Mouse (Mus musculus) kidney, postnatal 10 days (tissue): Measurements from ENCODE around the gene Hs1bp3.
A peak's percentile ranks its signal among the peaks of the same experiment; 100 is the strongest.

Source experiments
- DNase-seq: peaks from one replicate; pipeline ENCODE4 v3.0.0; 2021; ENCODE audit warnings: mixed read lengths

Hs1bp3 gene

DNA sequence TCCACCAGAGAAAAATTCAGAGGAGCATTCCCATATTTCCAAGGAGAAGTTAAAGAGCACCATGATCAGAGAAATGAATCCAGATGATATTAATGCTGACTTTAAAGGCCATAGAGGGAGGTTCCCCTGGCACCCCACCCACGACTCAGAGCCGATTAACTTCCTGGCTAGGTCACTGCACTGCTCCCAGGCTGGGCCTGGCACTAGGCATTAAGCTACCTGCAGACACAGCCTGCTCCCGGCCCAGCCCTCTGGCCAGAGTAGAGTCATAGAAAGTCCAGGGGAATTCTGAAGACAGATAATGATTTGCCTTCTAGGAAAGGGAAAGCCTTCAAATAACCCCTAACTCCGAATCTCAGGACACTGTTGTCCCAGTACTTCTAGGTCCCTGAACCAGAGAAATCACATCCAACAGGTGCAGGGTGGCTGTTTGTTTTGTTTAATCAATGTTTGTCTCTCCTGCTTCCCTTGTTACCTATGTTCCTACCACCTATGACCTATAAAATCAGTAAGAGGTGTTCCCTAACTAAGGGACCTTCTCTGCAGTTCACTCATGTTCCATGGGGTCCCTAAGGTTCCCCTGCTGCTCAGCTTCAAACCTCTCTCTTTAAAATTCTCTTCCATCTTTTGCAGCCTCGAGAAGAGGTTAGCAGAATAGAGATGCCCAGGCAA is 52.8 kb downstream of the Hs1bp3 start:
- no peak for DNase-seq

DNA sequence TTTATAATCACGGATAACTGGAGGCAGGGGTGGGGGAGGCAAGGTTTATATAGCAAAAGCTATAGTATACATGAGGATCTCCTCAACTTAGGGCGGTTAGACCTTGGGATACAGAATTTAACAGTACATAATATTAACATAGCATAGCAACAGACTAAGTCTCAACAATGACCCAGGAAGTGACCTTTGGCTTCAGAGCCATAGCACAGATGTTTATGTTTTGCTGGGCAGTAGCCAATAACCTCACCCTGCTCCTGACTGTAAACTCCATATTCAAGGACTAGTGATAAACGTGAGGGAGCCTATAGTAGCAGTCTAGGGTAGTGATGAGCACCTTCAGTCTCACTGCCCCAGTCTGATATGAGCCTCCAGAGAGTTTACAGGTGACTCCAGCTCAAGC is 53.5 kb downstream of the Hs1bp3 start:
- no peak for DNase-seq

DNA sequence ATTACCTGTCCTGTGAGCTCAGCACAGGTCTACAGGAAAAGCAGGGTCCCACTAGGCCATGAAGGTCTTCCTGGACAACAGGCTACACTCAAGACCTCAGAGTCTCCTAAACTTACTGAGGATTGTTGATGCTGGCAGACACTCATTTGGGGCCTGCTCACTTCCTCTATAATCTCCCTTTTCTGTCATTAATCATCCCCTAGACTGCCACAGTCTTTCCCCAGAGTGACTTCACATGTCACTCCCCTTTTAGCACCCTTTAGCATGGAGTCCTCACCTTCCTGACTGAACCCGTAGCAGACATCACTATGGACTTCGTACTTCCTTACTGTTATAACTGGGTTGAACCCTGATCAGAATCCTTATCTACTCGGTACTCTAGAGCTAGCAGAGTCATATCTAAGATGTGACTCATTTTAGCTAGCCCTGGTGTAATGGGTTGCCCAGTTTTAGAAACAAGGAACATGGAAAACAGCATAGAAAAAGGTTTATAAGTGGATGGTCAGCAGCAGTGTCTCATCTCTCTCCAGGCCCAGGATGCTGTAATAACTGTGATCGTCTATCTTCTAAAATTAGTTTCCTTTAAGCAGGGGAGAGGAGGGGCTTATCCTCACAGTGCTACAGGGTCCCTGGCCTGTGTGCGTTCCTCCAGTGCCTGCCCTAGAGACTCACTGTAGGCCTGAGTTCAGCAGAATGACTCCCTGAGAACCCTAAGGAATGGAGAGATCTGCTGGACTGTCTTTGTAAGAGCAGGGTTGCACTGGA is 58.7 kb downstream of the Hs1bp3 start:
- no peak for DNase-seq

DNA sequence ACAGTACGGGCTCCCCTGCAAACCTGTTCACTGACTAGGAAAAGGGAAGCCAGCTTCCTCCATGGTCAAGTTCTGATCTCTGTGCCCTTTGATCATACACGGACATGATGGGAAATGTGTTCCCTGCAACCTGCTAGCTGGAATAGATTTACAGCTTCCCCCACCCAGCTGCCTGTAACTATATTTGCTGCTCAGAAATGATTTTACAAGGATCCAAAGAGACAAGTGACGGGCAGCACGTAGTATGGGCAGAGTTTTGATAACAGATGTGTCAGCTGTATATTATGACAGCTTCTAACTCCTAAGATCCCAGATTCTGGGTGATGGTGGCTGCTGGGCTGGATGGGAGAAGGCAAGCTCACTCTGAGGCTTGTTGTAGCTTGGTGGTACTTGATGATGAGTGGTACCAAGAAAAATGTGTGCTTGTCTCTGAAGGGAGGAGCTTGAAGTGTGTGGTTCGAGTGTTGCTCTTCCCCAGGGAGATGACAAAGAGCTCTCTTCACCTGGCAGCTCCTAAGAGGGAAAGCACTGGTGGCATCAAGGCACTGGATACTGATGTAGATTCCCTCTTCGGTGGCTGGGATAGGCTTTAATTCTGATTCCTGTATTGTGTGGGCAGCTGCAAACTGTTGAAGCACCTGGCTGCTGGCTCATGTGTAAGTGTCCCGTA is 59.4 kb downstream of the Hs1bp3 start:
- DNase-seq: no peak

DNA sequence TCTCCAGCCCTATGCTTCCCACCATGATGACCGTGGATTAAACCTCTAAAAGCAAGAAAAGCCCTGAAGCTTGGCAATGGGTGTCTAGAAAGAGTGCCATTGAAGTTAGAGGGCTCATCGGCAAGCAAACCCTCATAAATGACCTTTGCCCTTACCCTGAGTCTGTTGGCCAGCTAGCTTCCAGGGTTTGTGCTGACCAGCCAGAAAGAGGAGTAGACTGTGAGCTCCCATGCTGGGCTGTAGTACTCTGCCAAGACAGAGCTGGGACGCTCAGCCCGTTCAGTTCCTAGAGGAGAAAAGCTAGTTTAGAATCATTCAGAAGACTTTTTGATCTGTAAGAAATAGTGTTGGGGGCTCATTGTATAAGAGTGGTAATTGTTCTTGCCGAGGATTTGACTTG is 60.5 kb downstream of the Hs1bp3 start:
- DNase-seq: no peak

DNA sequence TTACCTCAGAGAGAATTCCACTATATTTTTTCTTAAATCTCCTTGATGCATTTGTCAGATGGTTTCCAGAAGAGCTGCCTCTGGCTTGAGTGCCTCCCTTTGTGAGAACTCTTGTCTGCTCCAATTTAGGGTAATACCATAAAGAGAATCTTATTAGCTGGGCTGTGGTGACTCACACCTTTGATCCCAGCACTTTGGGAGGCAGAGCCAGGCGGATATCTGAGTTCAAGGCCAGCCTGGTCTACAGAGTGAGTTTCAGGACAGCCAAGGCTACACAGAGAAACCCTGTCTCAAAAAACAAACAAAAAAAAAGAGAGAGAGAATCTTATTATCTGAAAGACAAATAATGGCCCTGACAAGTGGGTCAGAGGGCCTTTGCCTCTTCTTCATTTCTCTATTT is 63.9 kb downstream of the Hs1bp3 start:
- no peak for DNase-seq

DNA sequence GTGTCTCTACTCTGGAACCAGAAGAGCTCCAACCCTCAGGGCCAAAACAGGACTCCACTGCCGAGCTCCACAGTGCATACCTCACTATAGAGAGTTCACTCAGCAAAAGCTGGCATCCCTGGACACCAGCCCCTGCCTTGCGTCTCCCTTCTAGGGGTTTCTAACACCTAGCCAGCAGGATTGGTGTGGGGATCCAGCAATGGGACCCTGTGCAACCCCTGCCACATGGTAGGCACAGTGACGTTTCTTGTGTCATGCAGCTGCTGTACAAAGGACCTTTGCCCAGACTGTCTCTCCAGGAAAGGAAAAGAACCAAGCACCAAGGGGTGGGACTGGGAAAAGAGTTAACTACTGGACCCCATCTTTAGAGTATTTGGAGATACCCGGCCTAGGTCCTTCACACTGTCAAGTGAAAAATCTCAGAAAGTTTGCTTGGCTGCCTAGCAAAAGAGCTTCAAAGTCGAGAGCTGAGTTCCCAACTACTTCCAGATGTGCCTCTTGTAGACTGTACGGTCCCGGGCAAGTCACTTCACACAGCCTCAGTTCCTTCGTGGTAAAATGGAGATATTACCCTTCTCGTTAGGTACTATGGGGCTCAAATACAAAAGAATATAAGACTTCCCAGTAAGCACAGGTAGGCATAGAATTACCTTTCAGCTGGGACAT is 64.9 kb downstream of the Hs1bp3 start:
- no peak for DNase-seq

DNA sequence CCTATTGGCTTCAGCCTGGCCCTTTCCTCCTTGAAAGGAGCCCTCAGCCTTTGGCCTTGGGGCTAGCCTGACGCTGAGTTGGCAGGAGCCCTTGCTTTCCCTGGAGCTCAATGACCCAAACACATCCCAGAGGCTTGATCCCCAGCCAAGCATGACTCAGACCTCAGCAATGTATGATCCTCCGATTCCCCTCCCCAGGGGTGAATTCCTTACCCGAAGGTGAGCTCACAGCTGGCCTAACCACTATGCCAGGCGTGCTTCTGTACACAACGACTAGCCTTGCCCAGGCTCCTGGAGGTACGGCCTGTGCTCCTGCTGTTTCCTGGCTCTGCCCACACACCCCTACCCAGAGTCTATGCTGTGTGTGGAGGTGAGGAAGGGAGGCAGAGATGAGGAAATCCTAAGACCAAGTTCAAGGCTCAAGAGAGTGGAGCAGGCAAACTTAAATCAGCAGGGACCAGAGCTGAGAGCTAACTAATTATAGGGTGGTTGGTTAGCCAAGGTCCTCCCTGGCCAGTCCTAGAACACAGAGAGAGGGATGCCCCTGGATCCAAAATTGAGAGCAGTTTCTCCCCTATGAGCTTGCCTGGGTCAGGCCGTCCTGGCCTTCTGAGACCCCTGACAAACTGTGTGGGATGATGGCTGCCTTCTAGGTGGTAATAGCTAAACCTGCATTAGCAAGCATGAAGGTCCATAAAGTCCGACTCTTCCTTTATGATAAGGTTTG is 66.7 kb downstream of the Hs1bp3 start:
- DNase-seq: peak; percentile 92

DNA sequence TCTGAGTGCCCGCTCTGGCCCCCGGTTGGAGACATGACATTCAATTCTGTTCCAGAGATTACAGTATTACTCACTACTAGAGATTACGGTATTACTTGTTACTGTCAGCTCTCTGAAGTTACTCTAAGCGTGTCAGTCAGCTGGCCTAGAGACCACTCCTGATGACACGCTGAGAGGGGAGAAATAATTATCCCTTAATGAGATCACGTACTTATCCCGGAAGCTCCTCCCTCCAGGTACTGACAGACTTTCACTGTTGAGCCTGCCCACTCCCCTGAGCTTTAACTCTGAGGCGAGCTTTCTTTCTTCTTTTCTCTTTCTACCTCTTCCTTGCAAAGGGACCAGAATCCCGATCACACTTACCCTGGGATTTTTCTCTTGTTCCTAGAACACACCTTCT is 67.7 kb downstream of the Hs1bp3 start:
- no peak for DNase-seq

DNA sequence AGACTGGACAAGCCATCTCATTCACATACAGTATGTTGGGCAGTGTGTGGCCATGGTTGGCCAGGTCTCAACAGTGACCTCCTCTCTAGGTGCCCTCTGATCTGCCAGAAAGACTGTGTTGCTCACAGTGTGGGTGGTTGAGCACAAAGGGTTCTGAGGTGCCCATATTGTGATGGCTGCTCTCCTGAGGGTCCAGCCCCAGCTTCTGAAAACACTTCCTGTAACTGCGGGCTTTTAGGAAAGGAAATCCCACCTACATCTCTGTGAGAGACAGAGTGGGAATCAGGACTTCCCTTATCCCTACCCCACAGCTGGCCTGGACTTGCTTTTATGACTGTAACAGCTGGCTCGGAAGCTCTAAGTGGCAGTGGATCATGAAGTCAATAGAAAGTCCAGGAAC is 68.7 kb downstream of the Hs1bp3 start:
- DNase-seq: no peak

DNA sequence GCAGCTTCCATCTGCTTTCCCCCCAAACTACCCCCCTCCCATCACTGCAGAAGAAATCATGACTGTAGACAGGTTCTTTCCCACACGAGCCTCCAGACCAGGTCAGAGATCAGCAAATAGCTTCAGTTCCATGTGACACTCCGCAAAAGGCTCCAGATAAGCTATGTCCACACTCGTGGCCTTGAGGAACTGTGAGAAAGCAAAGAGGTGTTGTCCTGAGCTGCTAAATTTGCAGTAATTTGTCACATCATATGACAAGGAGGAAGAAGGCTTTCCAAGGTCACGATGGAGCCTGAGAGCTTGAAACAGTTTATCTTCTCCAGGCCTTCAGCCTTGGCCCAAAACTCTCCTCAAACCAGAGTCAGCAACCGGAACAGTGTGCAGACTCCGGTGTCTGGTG is 70.6 kb downstream of the Hs1bp3 start:
- no peak for DNase-seq

DNA sequence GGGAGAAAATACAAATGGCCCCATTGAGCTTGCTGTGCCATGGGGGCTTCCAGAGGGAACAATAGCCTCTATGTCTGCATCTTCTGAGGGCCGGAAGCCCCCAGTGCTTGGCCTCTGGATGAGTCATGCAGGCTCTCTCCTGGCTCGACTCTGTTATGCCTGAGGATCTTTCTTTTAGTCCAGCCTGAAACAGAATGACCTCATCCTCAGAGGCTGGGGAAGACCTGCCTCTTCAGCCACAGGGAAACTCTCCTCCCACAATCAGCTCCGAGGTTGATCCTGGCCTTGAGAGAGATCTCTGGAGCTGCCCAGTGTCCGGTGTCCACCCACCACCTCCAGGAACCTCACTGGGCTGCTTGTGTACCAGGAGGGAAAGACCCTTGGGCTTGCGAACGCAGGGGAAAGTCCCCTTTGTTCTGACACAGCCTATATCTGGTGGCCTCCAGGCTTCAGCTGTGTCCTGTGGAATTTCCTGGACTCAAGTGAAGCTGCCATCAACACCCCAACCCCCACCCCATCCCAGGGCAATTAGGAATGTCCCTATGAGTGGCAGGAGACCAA is 73.3 kb downstream of the Hs1bp3 start:
- peak; percentile 67 for DNase-seq

DNA sequence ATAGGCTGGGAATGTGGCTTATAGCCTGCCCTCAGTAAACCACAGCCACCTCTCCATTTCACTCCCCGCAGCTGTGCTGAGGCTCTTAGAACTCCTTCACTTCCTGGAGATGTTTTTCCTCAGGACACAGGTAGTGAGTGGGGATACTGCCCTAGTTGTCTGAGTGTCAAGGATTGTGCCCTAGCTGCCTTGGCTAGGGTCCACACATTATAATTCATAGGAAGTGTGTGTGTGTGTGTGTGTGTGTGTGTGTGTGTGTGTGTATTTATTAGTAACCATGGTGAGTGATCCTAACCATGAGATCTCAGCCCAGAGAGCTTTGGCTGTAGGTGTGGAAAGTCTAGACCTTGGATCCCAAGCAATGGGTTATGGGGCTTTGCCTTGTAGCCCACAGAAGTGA is 74.0 kb downstream of the Hs1bp3 start:
- no peak for DNase-seq

DNA sequence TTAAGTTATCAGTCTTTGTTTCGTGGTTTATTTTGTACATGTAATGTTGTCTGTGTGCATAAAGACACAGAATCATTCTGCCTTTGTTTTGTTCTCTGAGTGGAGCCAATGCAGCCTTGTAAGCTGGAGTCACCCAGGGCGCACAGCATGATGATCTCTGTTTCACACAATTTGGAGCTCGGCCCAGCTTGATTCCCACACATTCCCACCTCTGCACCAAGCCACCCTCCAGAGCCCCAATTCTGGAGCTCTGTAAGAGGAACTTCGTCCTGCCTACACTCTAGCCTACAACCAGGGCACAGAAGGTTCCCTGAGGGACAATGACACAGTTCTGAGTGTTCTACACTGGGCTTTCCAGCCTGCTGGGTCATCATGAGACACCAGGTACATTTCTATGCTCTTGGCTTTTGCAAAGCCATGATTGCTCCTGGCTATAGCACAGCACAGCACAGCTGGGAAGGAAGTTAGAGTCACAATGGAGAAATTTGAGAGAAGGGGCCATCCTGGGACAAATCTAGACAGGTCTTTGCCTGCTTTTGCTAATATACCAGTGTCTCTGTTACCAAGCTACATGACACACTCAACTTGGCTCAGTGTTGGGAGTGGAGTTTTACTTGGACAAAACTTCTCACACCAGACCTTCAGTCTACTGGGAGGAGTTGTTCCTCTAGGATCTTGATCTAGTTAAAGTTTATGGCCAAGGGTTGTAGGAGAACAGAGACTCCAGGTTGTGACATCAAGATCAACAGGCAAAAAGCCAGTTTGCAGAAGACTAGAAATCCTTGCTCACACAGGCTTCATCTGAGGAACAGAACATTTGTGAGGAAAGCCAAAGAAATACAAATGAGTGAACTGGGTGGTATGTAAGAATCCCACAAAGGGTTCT is 75.5 kb downstream of the Hs1bp3 start:
- no peak for DNase-seq

DNA sequence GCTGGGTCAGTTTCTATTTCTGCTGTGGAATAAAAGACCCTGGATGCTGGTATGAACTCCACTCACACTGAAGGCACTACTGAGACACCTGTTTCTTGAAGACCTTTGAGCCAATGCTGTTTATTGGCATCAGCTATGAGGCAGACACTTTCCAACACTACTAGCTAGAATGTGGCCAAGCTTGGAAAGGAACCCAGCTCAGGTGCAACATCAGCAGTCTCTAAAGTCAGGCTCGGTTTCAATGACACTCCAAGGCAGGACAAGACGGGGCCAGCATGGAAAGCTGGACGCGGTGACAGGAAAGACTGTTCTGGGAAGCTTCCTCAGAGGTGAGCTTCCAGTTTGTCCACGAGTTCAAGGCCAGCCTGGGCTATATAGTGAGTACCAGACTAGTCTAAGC is 80.0 kb downstream of the Hs1bp3 start:
- no peak for DNase-seq
